Mouse (Mus musculus): ENCODE measurements around the gene Xrra1. TPM values are rescaled to one million over a fixed set of nuclear protein-coding genes. Genes with fewer than 3 reads are reported as not detected.

Xrra1 gene
- polyA plus RNA-seq, 1 experiment from 2014 or later: 0.48 TPM

GRCm38 (mm10) chr7:99856266-99856861, 2.6 kb upstream of the Xrra1 start:
- H3K4me3 ChIP-seq: no peak overlapping the region
- WGBS: 95% methylated on average over 14 of the region's 14 CpGs
- no peak for DNase-seq (ENCODE audit: extremely low spot score, low spot score)
- H3K9me3 ChIP-seq: no peaks in the 10 kb centered on the region
- no peaks in the 10 kb centered on the region for H3K27me3 ChIP-seq (ENCODE audit: poor library complexity, severe bottlenecking)
- peaks cover 56% of the 10 kb centered on the region for H3K36me3 ChIP-seq (replicated peaks)
- H3K27ac ChIP-seq: no peak overlapping the region
- peaks cover 27% of the 10 kb centered on the region for H3K4me1 ChIP-seq

- WGBS: 2% methylated on average over 19 of the region's 19 CpGs
- Histone ChIP-seq H3K27ac (peak overlapping the region; percentile 95), H3K4me1 (peaks cover 30% of the 10 kb centered on the region)
Observed at GRCm38 (mm10) chr7:99858175-99858812, 622 bp upstream of the Xrra1 start.

GRCm38 (mm10) chr7:99863362-99863761, 4.4 kb downstream of the Xrra1 start, which contains the start of gene Spcs2:
TSS of gene Spcs2 (minus strand) at chr7:99863462.
- peak within 1 kb of the TSS; percentile 81 for H3K27ac ChIP-seq
- H3K36me3 ChIP-seq (replicated peaks): no peaks in the 10 kb centered on the region
- no peaks in the 10 kb centered on the region for H3K27me3 ChIP-seq (ENCODE audit: poor library complexity, severe bottlenecking)
- WGBS: 60% methylated on average over 7 of the region's 7 CpGs
- peaks cover 38% of the 10 kb centered on the region for H3K4me1 ChIP-seq
- no peak for DNase-seq (ENCODE audit: extremely low spot score, low spot score)
- no peaks in the 10 kb centered on the region for H3K9me3 ChIP-seq
- no peak within 1 kb of the TSS for H3K4me3 ChIP-seq

More at GRCm38 (mm10) chr7:99858175-99858812, 622 bp upstream of the Xrra1 start:
- Histone ChIP-seq H3K9me3 (no peaks in the 10 kb centered on the region), H3K36me3 (replicated peaks) (peaks cover 37% of the 10 kb centered on the region), H3K27me3 (ENCODE audit: poor library complexity, severe bottlenecking) (no peaks in the 10 kb centered on the region), H3K4me3 (peak overlapping the region; percentile 81)
- DNase-seq (ENCODE audit: extremely low spot score, low spot score): no peak

GRCm38 (mm10) chr7:99864241-99865028, 5.5 kb downstream of the Xrra1 start:
- 47% methylated on average over 11 of the region's 11 CpGs for WGBS
- no peaks in the 10 kb centered on the region for H3K36me3 ChIP-seq (replicated peaks)
- DNase-seq (ENCODE audit: extremely low spot score, low spot score): peak; percentile 63
- no peak overlapping the region for H3K4me3 ChIP-seq
- H3K4me1 ChIP-seq: peaks cover 34% of the 10 kb centered on the region
- no peaks in the 10 kb centered on the region for H3K9me3 ChIP-seq
- no peaks in the 10 kb centered on the region for H3K27me3 ChIP-seq (ENCODE audit: poor library complexity, severe bottlenecking)
- peak overlapping the region; percentile 81 for H3K27ac ChIP-seq

GRCm38 (mm10) chr7:99865219-99865618, 6.3 kb downstream of the Xrra1 start:
- WGBS: 46% methylated on average over 3 of the region's 3 CpGs
- peak overlapping the region; percentile 81 for H3K27ac ChIP-seq
- H3K4me3 ChIP-seq: no peak overlapping the region
- no peaks in the 10 kb centered on the region for H3K27me3 ChIP-seq (ENCODE audit: poor library complexity, severe bottlenecking)
- no peak for DNase-seq (ENCODE audit: extremely low spot score, low spot score)
- no peaks in the 10 kb centered on the region for H3K9me3 ChIP-seq
- H3K36me3 ChIP-seq (replicated peaks): no peaks in the 10 kb centered on the region
- peaks cover 34% of the 10 kb centered on the region for H3K4me1 ChIP-seq

GRCm38 (mm10) chr7:99869296-99869695, 10.4 kb downstream of the Xrra1 start:
- H3K36me3 ChIP-seq (replicated peaks): no peaks in the 10 kb centered on the region
- no peak for DNase-seq (ENCODE audit: extremely low spot score, low spot score)
- peaks cover 24% of the 10 kb centered on the region for H3K4me1 ChIP-seq
- H3K27me3 ChIP-seq (ENCODE audit: poor library complexity, severe bottlenecking): no peaks in the 10 kb centered on the region
- 70% methylated on average over 4 of the region's 4 CpGs for WGBS
- H3K4me3 ChIP-seq: no peak overlapping the region
- H3K9me3 ChIP-seq: no peaks in the 10 kb centered on the region
- H3K27ac ChIP-seq: no peak overlapping the region

GRCm38 (mm10) chr7:99873965-99874364, 15.0 kb downstream of the Xrra1 start:
- WGBS: 66% methylated on average over 6 of the region's 6 CpGs
- no peak for DNase-seq (ENCODE audit: extremely low spot score, low spot score)
- Histone ChIP-seq H3K27ac (no peak overlapping the region), H3K9me3 (no peaks in the 10 kb centered on the region), H3K4me1 (0 out of 2 replicates have a peak, but pooled peaks cover 5% of the 10 kb centered on the region), H3K36me3 (replicated peaks) (no peaks in the 10 kb centered on the region), H3K27me3 (ENCODE audit: poor library complexity, severe bottlenecking) (no peaks in the 10 kb centered on the region; the same call in 1 of the 2 replicates), H3K4me3 (no peak overlapping the region)

GRCm38 (mm10) chr7:99875891-99876290, 17.0 kb downstream of the Xrra1 start:
- DNase-seq (ENCODE audit: extremely low spot score, low spot score): no peak
- H3K36me3 ChIP-seq (replicated peaks): no peaks in the 10 kb centered on the region
- WGBS: 47% methylated on average over 5 of the region's 5 CpGs

GRCm38 (mm10) chr7:99876345-99876744, 17.4 kb downstream of the Xrra1 start:
- 0 out of 2 replicates have a peak, but pooled peaks cover 5% of the 10 kb centered on the region for H3K4me1 ChIP-seq
- H3K4me3 ChIP-seq: no peak overlapping the region
- H3K27ac ChIP-seq: no peak overlapping the region
- H3K9me3 ChIP-seq: no peaks in the 10 kb centered on the region
- H3K36me3 ChIP-seq (replicated peaks): no peaks in the 10 kb centered on the region
- DNase-seq (ENCODE audit: extremely low spot score, low spot score): peak; percentile 81
- no peaks in the 10 kb centered on the region; the same call in 1 of the 2 replicates for H3K27me3 ChIP-seq (ENCODE audit: poor library complexity, severe bottlenecking)
- WGBS: 2% methylated on average over 3 of the region's 3 CpGs

More at GRCm38 (mm10) chr7:99875891-99876290, 17.0 kb downstream of the Xrra1 start:
- H3K27ac ChIP-seq: no peak overlapping the region
- no peak overlapping the region for H3K4me3 ChIP-seq
- H3K4me1 ChIP-seq: 0 out of 2 replicates have a peak, but pooled peaks cover 5% of the 10 kb centered on the region
- H3K27me3 ChIP-seq (ENCODE audit: poor library complexity, severe bottlenecking): no peaks in the 10 kb centered on the region; the same call in 1 of the 2 replicates
- H3K9me3 ChIP-seq: no peaks in the 10 kb centered on the region

GRCm38 (mm10) chr7:99878254-99878653, 19.3 kb downstream of the Xrra1 start:
- H3K4me1 ChIP-seq: 0 out of 2 replicates have a peak, but pooled peaks cover 5% of the 10 kb centered on the region
- no peak for DNase-seq (ENCODE audit: extremely low spot score, low spot score)
- no peaks in the 10 kb centered on the region; the same call in 1 of the 2 replicates for H3K27me3 ChIP-seq (ENCODE audit: poor library complexity, severe bottlenecking)
- no peak overlapping the region for H3K4me3 ChIP-seq
- H3K27ac ChIP-seq: no peak overlapping the region
- H3K9me3 ChIP-seq: no peaks in the 10 kb centered on the region
- WGBS: 85% methylated on average over 2 of the region's 2 CpGs
- H3K36me3 ChIP-seq (replicated peaks): no peaks in the 10 kb centered on the region

GRCm38 (mm10) chr7:99887230-99887735, 28.4 kb downstream of the Xrra1 start:
- no peaks in the 10 kb centered on the region for H3K9me3 ChIP-seq
- H3K27me3 ChIP-seq (ENCODE audit: poor library complexity, severe bottlenecking): no peaks in the 10 kb centered on the region
- no peak overlapping the region for H3K4me3 ChIP-seq
- no peak for DNase-seq (ENCODE audit: extremely low spot score, low spot score)
- no peaks in the 10 kb centered on the region for H3K36me3 ChIP-seq (replicated peaks)
- WGBS: 89% methylated on average over 2 of the region's 2 CpGs
- peaks cover 27% of the 10 kb centered on the region for H3K4me1 ChIP-seq
- no peak overlapping the region for H3K27ac ChIP-seq

GRCm38 (mm10) chr7:99887743-99888142, 28.8 kb downstream of the Xrra1 start:
- no peak overlapping the region for H3K27ac ChIP-seq
- H3K9me3 ChIP-seq: no peaks in the 10 kb centered on the region
- peaks cover 27% of the 10 kb centered on the region for H3K4me1 ChIP-seq
- H3K36me3 ChIP-seq (replicated peaks): no peaks in the 10 kb centered on the region
- no peaks in the 10 kb centered on the region for H3K27me3 ChIP-seq (ENCODE audit: poor library complexity, severe bottlenecking)
- no peak for DNase-seq (ENCODE audit: extremely low spot score, low spot score)
- H3K4me3 ChIP-seq: no peak overlapping the region
